Mouse (Mus musculus) embryonic fibroblast, embryonic 13.5 days (primary cell): ENCODE results near the gene Bfsp2. TPM values are rescaled to one million over a fixed set of nuclear protein-coding genes. Genes with fewer than 3 reads are reported as not detected.

Source experiments
- H3K27ac ChIP-seq: 2 replicates; pipeline ENCODE4 v1.5.1; 2012; ENCODE audit warnings: low read length, control low read depth, inconsistent platforms; ENCODE audit not compliant: insufficient read depth
- H3K4me1 ChIP-seq: 2 replicates; pipeline ENCODE4 v1.6.1; 2011; ENCODE audit warnings: low read length; ENCODE audit not compliant: control insufficient read depth, insufficient read depth
- H3K4me3 ChIP-seq: 2 replicates; pipeline ENCODE4 v1.5.1; 2011; ENCODE audit warnings: mild to moderate bottlenecking, control low read depth, low read length; ENCODE audit not compliant: insufficient read depth
- CTCF ChIP-seq: IDR thresholded peaks from 2 replicates; pipeline ENCODE4 v1.5.1; 2011; ENCODE audit warnings: mild to moderate bottlenecking, control low read depth, low read length, moderate library complexity, borderline replicate concordance; ENCODE audit not compliant: insufficient read depth
- POLR2A ChIP-seq: IDR thresholded peaks from 2 replicates; pipeline ENCODE4 v1.6.1; 2011; ENCODE audit warnings: low read depth, mild to moderate bottlenecking, control low read depth, low read length, moderate library complexity
- polyA plus RNA-seq: library from polyadenylated mRNA; stranded (reverse); fragments of >200 nt; gene quantifications from 2 replicates; pipeline ENCODE4 v1.2.4, GENCODE M21; 2011; ENCODE audit warnings: low read depth; ENCODE audit not compliant: missing spikeins, insufficient read length

Bfsp2 gene
- polyA plus RNA-seq, 1 experiment = not detected

DNA sequence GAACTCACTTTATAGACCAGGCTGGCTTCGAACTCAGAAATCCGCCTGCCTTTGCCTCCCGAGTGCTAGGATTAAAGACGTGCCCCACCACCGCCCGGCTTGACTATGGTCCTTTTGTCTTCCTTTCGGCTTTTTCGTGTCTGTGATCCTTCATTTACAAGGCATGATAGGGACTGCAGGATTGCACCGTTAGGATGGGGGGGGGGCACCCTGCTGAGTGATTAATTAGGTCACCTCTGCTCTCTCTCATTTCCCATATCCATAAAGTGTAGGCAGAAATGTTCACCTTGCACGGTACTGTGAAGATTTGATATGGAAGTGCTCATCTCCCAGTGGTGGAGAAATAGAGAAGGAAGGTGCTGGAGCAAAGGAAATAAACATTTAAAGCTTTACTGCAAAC lies 101.5 kb downstream of the Bfsp2 start:
- no peak for TF ChIP-seq CTCF
- TF ChIP-seq POLR2A = no peak
- H3K4me3 ChIP-seq = no peak overlapping the region

DNA sequence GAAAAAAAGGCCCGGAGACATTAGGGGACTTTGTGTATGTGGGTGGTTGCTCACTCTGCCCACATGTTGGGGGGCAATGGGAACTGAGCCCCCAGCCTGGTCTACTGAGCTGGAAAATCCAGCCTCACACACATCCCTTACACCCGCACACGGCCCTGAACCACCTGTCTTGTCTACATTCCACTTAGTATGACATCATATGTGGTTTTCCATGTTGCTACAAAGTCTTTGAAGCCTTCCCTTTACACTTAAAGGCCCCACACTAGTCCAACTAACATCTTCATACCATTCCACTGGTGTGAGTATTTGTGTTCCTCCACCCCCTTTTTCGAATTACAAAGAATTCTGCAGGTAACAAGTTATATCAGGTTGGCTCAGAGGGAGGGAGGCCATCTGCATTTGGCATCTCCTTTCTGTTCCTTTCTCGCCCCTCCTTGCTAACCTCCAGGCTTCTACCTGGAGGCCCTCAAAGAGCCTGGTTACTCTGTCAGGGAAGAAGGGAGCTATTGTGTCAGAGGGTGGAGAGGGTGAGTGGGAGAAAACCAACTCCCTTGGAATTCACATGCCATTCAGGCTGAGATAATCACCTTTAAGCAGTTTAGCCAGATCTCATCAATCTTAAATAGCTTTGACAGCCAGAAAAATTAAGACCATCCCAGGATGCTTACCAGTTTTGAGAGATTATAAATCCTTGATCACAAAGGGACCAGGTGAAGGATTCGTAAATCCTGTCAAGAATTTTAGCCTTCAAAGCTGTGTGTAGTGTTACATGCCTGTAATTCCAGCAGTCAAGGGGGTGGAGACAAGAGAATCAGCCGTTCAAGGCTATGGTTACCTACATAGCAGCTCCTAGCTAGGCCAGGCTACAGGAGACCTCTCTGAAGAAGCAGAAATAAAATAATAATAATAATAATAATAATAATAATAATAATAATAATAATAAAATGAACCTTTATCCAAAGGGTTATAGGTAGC lies 103.6 kb downstream of the Bfsp2 start:
- Histone ChIP-seq H3K4me1 (peaks cover 14% of the 10 kb centered on the region), H3K4me3 (no peak overlapping the region), H3K27ac (no peak overlapping the region)
- TF ChIP-seq POLR2A (no peak), CTCF (no peak)

More for the DNA sequence above, 101.5 kb downstream of the Bfsp2 start:
- no peak overlapping the region for H3K27ac ChIP-seq
- peaks cover 8% of the 10 kb centered on the region for H3K4me1 ChIP-seq

Other genes with a start within 250 kb of the Bfsp2 start
- 1.2 and 2.2 TPM in 2 replicates for gene Trf, start 250.0 kb downstream of the Bfsp2 start, polyA plus RNA-seq
- gene 1300017J02Rik, start 175.3 kb downstream of the Bfsp2 start, polyA plus RNA-seq = not detected in 2 replicates
- 67.6 and 78.8 TPM in 2 replicates for gene Topbp1, start 175.2 kb downstream of the Bfsp2 start, polyA plus RNA-seq
- gene Cdv3, start 114.6 kb downstream of the Bfsp2 start, polyA plus RNA-seq = 199 and 208 TPM in 2 replicates